Mouse (Mus musculus): ENCODE measurements around the gene St6galnac3.
A peak's percentile ranks its signal among the peaks of the same experiment; 100 is the strongest.

St6galnac3 gene

DNA sequence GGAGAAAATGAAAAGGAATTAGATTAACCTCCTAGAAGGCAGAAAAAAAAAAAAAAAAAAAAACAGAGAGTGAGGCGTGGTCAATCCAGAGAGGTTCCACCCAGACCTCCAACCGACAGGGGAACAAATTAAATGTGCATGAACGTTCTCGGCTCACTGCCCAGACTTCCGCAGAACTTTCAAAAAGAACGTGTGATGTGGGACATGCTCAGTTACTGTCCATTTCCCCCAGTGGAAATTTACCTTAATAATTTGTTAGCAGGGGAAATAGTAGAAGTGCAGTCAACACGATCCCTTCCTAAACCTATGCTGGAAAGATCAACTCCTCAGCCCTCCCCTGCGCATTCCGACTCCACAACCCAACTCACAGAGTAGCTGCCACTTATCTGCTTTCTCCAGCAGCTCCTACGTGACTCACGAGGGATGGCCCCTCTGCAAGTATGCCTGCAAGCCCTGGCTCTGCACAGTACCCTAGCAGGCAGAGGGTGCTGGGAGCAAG, 35.1 kb downstream of the St6galnac3 start:
- peak; percentile 22 to 39 for DNase-seq

DNA sequence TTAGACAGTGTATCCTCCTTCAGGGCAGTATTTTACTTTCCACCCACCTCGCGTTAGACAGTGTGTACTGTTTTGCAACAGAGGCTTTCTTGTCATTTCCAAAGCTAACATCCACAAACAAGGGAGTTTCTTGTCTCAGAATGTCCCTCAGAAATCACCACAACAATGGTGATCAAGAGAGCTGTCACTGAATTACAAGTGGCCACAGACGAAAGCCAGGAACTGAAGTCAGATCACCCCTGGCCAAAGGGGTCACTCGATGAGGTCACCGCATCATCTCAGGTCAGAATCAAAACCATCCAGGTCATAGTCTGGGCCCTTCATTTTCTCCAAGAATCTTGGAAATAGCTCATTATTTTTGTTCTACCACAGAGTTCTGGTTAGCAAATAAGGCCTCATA, 37.1 kb downstream of the St6galnac3 start:
- no peak for DNase-seq

DNA sequence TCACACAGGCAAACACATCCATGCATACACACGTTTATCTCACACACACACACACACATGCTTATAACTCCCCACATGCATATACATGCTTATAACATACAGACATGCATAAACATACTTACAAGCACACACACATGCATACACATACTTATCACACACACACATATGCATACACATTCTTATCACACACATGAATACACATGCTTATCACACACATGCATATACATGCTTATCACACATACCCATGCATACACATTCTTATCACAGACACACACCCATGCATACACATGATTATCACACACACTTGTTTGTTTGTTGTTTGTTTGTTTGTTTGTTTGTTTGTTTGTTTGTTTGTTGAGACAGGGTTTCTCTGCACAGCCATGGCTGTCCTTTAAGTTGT, 40.1 kb downstream of the St6galnac3 start:
- DNase-seq = no peak

DNA sequence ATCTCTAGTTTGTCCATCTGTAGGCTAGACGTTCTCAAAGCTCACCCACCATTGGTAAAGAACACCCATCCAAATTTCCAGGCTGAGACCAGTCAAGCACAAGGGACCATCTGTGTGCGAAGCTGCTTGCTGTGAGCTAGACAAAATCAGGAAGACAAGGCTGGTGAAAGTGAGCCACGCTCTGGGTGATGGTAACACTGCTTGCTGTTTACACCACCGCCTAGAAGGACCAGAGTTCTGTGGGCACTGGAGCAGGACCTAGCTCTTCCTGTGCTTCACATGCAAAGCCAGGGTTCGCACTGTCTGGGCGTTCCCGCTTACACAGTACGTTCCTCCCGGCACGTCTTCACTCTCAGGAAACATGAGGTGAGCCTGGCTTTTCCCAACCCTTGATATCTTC, 42.7 kb downstream of the St6galnac3 start:
- DNase-seq = no peak

DNA sequence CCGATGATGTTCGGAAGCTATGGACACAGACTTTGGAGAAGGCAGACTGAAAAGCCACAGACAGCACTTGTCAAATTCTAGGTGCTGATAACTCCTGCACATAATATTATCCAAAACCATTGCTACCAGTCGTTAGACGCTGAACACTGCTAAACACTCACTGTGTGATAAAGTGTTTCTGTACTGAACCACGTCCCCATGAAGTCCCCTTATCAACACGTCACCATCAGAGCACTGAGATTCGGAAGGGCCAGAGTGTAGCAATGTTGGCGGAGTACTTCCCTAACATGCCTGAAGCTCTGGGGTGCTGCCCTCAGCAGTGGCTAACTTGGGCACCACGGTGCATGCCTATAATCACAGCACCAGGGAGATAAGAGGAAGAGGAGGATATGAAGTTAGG, 43.3 kb downstream of the St6galnac3 start:
- no peak for DNase-seq

DNA sequence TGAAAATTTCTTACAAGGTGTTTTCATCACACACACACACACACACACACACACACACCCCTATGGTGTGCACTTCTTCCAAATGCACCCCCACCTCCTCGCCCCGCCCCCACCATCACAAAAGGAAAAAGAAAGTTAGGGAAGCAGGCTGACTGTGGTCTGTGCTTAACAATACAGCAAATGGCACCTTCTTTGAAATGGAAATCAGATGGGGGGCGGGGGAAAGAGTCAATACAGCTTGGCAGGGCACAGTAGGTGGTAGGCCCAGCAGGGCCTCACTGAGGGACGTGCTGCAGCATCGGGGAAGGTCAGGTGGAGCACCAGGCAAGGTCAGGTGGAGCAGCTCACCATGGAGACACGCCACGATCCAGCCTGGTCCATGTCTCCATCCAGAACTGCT, 49.1 kb downstream of the St6galnac3 start:
- no peak for DNase-seq

DNA sequence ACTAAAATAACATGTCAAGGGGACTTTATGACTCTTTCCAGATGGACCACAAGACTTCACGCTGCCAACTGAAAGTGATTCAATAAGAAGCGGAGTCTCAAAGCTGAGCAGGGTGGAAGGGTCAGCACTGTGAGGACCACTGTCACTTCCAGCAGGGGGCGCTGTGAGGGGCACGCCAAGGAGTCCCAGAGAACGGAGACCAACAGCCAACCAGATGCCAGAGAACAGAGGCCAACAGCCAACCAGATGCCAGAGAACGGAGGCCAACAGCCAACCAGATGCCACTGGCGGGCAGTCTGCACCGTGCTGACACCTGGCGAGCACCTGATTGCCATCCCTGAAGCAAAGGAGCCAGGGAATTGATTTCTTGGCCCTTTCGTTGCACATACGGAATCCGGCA, 49.9 kb downstream of the St6galnac3 start:
- peak; percentile 54 to 55 for DNase-seq

DNA sequence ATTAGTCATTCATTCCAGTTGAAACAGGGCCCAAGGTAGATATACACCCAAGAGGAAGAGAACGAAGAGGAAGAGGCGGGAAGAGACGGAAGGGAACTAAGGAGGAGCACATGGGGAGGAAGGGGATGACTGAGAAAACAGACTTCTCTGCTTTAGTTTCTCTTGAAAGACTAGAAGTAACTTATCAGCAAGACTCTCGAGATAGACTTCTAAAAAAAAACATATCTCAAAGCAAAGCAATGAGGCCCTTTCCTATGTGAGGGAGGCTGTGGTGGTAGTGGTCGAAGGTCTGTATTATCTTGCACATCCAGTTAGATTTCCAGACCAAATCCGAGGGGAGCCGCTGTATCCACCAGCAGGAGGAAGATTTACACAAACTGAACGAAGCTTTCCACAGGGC, 50.6 kb downstream of the St6galnac3 start:
- no peak for DNase-seq

DNA sequence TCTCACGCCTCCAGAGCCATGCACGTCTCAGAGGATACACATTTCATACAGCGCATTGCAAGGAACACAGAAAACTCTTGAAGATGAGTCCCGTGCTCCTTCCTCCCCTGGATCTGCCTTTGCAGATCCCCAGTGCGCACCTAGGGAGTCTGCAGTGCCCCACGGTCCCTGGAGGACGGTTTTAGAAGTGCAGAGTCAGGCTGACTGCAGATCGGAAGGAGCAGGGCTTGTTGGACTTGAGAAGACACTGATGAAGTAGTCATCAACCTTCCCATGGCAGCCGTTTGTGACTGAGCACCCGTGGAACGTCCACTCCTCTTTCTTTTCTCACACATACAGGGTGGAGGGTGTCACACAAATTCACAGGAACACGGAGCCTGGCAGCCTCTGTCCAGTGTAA, 51.5 kb downstream of the St6galnac3 start:
- no peak for DNase-seq

DNA sequence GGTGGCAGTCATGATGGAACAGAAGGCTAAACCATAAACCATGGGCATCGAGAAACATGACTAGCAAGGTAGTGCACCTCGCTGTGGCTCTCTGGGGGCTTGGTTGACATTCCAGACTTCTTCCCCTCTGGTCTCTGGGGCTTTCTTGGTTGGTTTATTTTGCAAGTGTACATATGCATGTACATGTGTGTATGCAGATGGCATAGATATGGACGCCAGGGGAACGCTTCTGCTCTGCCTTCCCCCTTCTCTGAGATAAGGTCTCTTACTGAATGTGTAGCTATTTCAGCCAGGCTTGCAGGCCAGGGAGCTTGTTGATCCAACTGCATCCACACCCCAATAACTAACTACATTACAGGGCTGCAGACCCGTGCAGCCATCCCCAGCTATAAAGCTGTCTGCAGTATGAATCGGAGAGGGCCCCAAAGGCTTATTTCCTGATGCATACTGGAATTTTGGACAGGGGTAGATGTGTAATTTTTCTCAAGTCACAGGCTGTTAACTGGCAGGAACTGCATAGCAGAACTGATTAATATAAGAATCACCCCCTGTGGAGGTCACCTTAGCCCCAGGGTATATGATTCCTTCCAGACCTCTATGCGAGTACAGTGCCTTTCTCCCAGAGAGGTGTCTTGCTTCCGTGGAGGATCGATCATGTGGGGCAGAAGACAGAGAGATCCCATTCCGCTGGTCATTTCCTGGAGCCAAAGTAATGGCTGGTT, 53.9 kb downstream of the St6galnac3 start:
- DNase-seq = no peak

DNA sequence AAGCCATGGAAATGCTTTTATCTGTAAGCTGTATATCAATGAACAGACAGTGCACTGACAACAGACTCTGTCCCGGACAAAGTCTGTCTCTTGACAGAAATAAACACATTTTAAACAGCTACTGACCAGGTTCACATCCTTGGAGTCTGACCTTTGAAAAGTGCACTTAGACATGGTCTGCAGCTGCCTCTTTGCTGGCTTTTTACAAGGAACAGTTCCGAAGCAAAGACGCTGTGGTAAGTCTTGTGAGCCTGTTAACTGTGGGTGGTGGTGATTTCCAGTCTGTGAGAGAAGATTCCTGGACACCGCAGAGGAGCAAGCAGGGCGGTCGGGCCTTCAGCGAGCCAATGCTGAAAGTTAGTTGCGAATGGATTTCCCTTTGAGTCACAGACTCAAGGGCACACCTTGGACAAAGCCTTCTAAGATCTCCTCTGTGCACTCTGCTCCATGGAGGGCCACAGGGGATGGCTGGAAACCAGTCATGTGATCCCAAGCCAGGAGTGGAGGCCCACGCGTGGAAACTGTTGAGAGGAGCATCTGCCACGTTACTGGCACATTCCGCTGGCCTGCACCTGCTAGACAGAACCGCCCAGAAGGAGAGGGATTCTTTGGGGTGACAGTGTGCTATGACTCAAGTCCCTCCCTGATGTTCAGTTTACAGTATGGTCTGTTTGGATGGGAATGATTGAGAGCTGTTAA, 55.1 kb downstream of the St6galnac3 start:
- DNase-seq = no peak

DNA sequence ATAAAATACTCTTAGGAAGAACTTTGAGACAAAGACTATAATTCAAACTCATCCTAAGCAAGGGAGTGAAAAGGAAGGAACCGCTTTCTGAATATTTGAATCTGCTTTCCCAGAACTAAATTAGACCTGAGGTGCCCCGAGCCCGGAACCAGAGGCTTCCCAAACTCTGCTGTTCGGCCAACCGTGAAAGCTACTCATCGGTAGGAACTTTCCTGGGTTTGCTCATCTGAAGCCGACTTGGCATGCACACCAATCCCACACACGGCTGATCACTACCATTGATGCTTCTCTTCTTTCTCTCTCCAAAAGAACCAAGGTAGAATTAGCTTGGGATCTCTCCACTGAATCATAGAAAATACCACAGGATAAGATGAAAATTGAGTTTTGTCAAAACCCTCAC, 55.6 kb downstream of the St6galnac3 start:
- no peak for DNase-seq

DNA sequence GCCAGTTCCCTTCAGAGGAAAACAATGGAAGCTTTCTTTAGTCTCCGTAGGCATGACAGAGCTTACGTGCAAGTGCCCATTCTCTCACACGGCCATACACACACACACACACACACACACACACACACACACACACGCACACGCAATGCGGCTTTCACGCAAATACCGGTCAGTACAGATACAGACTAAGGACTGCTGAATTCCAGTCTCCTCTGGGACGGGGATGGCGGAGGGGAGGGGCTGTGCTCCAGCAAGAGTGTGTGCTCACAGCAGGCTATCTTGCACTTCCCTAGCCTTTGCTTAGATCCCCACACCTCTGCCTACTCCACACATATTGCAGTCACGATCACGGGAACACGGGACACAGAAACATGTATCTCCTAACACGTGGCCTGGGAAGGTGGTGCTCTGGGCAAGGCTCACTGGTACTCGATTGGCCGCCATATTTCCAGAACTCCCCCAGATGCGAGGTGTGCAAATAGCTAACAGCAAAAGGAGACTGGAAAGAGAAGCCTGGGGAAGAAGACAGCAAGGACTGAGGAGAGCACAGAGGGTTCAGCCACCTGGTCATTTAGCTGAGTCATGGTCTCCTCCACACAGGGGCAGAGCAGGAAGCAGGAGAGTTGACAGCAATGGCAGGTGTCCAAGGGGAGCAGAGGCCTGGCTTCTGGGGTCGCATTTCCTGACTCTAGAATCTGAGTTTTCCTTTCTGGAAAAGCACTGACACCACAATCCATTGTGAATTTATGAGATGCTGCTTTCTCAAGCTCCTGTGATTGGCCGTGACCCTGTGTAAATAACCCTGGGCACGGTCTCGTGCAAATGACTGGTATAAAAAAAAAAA, 56.3 kb downstream of the St6galnac3 start:
- no peak for DNase-seq

DNA sequence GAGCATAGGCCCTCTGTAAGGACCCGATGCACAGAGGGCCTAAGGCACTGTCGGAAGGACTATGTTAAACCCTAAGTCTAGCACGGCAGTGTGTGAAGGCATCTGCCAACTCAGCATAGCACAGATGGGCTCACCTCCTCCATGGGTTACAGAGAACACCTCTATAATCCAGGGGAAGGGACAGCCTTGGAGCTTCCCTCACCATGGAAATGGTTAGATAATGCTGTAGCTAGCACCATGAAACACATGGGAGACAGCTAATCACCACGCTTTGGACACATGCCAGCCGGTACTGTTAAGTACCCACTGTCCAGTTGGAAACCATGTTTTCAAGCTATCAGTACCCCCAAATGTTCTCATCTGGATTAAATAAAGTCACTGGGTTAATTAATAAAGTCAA, 60.3 kb downstream of the St6galnac3 start:
- DNase-seq = no peak

DNA sequence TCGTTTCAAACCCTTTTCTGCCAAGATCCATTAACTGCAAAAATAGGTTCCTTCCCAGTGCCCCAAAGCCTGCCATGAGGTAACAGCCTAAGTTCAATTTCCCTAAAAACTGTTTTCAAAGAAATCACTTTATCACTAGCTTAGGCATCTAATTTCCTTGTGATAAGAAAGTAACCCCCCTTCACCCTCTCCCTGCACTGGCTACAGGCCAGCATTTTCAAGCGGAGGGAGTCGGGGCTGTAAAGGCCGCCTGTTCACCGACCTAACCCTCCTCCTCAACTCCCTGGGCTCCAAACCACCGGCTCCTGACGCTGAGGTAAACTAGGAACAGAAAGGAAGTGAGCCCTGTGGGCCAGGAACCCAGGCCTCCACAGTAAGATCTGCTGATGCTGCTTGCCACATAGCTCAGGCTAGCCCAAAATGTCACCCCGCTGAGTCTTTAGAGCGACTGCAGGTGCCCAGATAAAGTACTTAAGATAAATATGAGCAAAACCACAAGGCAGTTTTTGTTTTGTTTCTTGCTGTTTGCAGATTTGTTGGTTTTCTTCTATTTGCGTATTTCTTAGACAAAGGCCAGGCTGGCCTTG, 61.0 kb downstream of the St6galnac3 start:
- no peak for DNase-seq

DNA sequence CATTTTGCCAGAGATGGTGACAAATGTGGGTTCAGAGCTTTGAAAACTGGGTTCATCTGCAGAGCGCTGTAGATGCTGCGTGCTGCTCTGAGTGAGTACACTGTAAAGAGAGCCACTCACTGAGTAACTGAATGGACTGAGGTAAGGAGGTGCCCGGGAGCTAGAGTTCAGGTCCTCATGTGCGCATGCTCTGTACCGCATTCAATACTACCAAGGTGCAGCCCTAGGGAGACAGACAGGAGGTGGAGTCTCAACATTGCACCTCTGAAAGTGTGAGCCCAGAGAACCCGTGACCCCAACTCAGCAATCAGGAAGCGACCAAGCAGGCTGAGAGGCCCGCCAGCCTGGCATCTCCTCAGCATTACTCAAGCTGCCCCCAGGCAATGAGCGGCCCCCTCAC, 62.2 kb downstream of the St6galnac3 start:
- DNase-seq = no peak

DNA sequence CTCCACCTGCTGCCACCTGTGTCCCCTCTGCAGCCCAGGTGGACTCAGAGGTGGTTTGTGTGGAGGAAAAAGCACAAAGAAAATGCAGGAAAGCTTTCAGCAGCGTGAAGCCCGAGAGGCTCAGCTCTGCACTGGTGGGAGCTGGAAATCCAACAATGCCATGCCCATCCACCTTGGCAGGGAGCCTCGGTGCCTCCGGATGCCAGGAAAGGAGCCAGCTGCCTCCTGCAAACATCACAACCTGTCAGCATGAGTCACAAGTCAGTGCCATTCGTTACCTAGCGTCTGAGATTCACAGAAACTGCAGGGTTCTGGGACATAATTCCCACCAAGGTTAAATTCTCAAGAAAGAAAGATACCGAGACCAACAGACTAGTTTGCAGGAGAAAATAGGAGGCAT, 63.0 kb downstream of the St6galnac3 start:
- DNase-seq = peak; percentile 58 to 68

DNA sequence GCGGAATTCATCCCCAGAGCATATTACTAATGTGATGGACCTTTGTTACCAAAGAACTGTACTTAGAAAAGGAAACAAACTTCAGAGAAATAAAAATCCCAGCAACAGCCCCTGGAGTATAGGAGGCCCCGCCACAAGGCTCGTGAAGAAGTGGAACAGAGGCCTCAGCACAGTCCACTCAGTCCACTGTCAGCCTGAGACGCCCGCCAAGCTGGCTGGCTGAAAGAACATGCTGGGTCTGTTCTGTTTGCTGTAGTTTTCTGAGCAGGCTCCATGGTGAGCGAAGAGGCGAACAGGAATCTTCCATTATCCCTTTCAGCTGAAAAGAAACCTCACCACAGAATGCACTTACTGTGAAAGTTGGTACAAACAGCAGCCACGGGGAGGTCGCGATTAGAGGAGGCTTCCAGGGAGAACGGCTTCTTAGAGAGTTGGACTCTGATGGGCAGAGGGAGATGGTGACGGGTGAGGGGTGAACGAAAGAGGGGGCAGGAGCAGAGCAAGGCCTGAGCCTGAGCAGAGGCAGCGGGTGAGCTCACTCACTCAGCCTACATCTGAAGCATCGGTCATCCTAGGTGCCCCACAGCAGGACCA, 65.3 kb downstream of the St6galnac3 start:
- no peak for DNase-seq

DNA sequence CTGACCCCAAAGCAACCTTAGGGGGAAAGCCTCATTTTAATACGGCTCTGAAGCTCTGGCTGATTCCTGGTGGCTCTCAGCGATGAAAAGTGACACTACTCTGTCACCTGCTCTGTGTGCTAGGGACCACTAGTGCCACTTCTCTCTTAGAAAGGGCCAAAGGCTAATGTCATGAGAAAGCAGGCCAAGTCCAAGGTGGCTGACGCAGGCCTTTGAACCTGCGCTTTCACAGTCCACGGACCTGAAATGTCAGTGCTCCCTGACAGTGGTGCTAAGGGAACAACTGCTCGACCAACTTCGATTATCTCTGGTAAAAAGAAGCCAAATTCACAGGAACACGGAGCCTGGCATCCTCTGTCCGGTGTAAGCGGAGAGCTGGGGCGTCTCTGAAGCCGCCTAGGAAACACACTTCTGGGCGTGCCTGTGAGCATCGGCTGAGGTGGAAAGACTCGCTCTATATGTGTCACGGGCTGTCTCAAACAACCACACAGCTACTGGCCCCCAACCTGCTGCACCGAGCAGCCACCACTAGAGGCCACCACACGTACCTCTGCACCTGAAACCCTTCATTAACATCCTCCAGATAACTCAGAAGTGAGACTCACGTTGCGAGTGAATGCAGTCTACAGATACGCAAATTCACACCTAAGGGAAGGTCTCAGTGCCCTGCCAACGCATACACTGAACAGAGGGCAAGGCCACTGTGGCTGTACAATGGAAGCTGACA, 66.8 kb downstream of the St6galnac3 start:
- DNase-seq = peak; percentile 43 to 54

DNA sequence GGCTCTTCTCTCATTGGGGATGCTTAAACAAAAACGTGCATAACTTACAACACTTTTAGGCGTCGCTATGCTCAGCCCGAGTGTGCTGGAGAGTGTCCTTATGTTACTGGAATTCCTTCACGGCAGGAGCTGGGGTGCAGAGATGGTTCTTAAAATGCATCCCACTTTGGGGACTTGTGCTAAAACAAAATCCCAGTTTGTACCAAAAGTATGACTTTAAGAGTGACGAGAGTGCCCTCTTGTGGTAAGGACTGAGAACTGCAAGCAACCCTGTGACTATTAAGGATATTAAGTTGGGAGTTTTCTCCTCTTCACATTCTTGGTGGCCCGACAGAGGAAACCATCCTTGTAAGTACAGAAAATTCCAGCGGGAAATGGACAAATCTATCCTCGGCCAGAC, 69.9 kb downstream of the St6galnac3 start:
- peak in 1 of 2 experiments; percentile 69 for DNase-seq

DNA sequence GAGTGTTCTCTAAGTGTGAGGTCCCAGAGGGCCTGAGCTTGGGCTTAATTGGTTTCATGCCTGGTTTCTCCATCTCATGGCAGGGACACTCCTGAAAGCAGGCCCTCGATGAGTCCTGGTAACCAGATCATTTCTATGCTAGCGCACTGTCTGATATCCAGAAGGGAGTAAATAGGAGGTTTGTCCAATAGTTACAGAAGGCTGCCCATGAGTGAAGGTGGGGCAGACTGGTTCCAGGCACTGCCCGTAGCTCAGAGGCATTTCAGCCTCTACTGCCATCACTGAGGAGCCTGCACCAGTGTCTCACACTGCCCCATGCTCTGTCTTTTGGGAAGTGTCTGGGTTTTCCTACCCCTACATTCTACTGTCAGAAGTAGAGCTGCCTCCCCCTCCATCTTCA, 72.1 kb downstream of the St6galnac3 start:
- DNase-seq = no peak

DNA sequence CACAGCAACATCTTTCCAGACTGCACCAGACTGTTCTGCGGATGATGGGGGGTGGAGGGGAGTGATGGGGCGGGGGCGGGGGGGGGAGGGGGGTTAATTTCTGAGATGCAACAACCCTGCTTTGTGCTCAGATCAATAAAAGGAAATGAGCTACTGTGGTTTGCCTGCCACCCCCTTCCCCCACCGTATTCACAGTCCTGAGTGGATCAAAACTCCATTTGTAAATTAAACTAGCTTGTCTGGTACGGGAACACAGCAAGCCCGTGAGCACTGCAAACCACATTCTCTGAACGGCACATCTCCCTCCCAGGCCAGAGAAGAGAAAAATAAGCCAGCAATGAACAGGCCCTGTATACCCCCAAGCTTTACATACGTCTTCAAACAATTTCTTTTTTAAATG, 76.3 kb downstream of the St6galnac3 start:
- no peak for DNase-seq

Data from lung, postnatal 4 days (tissue).